Mouse (Mus musculus) central nervous system, embryonic 14 days (tissue): Measurements from ENCODE around the gene Tom1l2. TPM values are rescaled to one million over a fixed set of nuclear protein-coding genes. Genes with fewer than 3 reads are reported as not detected.

ENCODE experiments used
- polyA plus RNA-seq: library from polyadenylated mRNA; depleted of rRNA; stranded (reverse); fragments of >200 nt; gene quantifications from 2 replicates; pipeline ENCODE4 v1.2.3, GENCODE M21; 2012; rRNA removed

Gene Tom1l2
- polyA plus RNA-seq = 53.1 and 60.3 TPM in 2 replicates

GRCm38 (mm10) chr11:60352559-60353411 is at the start of gene Tom1l2, which contains the start of gene Drc3:
Gene Tom1l2 (minus strand): TSS chr11:60352905.
Gene Drc3 (plus strand): TSS chr11:60353329.

GRCm38 (mm10) chr11:60222469-60223236 is 130.1 kb downstream of the Tom1l2 start, which contains the start of gene Srebf1:
Gene Srebf1 (minus strand): TSS chr11:60222581.

Other genes with a start within 250 kb of the Tom1l2 start
- 66.5 and 72.2 TPM in 2 replicates for gene Rai1, start 247.9 kb downstream of the Tom1l2 start, polyA plus RNA-seq
- gene Srebf1, start 130.3 kb downstream of the Tom1l2 start, polyA plus RNA-seq = 69.8 and 76.8 TPM in 2 replicates
- gene Drc3, start 424 bp upstream of the Tom1l2 start, polyA plus RNA-seq = 5.8 and 7.3 TPM in 2 replicates
- gene Gid4, start 64.2 kb upstream of the Tom1l2 start, polyA plus RNA-seq = 17.5 TPM in 2 replicates
- 30.7 and 33.6 TPM in 2 replicates for gene Atpaf2, start 65.6 kb upstream of the Tom1l2 start, polyA plus RNA-seq
- gene Drg2, start 101.7 kb upstream of the Tom1l2 start, polyA plus RNA-seq = 86.4 and 90.5 TPM in 2 replicates
- 0.21 and 0.35 TPM in 2 replicates for gene Myo15, start 116.4 kb upstream of the Tom1l2 start, polyA plus RNA-seq
- 14.4 and 15.1 TPM in 2 replicates for gene Alkbh5, start 183.5 kb upstream of the Tom1l2 start, polyA plus RNA-seq